Mouse (Mus musculus): ENCODE measurements at regions not wholly inside any gene's neighbourhood (a gene's known extent, or its start where the extent isn't known, plus 50 kb on each side); places are given as distances from the start of the nearest gene placed in this dataset.

- no peak for DNase-seq (ENCODE audit: inconsistent age in 2 of 2, low spot score in 1 of 2)
Observed at GRCm38 (mm10) chr14:105841888-105842287, 54.7 kb downstream of the Spry2 start.

GRCm38 (mm10) chr14:105837533-105837932, 59.1 kb downstream of the Spry2 start:
- no peak for DNase-seq (ENCODE audit: inconsistent age in 2 of 2, low spot score in 1 of 2)

GRCm38 (mm10) chr14:105830701-105831100, 65.9 kb downstream of the Spry2 start:
- no peak for DNase-seq (ENCODE audit: inconsistent age in 2 of 2, low spot score in 1 of 2)

DNA sequence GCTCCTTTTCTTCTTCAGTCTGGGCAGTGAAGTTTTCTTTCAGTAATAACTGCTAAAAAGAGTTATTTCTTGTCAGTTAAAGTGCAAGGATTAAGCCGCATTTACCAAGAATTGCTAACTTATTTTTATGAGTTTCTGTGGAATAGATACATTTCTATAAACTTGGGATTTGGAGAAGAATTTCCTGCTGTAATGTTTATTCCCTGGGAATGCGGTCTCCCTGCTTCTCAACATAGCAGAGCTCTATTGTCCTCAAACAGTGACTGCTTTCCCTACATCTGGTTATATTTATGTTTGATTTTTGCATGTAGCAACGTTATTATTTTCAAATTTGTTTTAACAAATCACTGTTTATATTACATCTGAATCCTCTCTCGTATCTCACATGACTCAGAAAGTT, 66.3 kb downstream of the Spry2 start:
- DNase-seq (ENCODE audit: inconsistent age in 2 of 2, low spot score in 1 of 2) = no peak

GRCm38 (mm10) chr14:105823129-105823528, 73.5 kb downstream of the Spry2 start:
- peak in 1 of 2 experiments; percentile 11 for DNase-seq (ENCODE audit: inconsistent age in 2 of 2, low spot score in 1 of 2)

GRCm38 (mm10) chr14:105822653-105823052, 74.0 kb downstream of the Spry2 start:
- peak in 1 of 2 experiments; percentile 11 for DNase-seq (ENCODE audit: inconsistent age in 2 of 2, low spot score in 1 of 2)

DNA sequence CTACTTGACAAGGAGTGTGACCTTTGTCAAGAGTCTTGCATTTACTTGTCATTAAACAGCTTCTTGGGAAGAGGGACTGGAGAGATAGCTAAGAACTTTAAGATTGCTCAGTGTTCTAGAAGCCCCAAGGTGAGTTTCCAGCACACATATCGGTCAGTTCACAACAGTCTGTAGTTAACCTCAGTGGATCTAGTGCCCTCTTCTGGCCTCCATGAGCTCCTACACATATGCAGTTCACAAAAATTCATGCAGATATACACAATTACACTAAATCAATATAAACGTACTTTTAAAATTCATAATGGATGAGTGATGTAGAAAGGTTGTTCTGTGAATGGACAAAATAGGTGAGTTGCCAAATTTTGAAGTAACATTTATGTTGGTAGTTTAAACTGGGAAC, 77.1 kb downstream of the Spry2 start:
- DNase-seq (ENCODE audit: inconsistent age in 2 of 2, low spot score in 1 of 2) = no peak

DNA sequence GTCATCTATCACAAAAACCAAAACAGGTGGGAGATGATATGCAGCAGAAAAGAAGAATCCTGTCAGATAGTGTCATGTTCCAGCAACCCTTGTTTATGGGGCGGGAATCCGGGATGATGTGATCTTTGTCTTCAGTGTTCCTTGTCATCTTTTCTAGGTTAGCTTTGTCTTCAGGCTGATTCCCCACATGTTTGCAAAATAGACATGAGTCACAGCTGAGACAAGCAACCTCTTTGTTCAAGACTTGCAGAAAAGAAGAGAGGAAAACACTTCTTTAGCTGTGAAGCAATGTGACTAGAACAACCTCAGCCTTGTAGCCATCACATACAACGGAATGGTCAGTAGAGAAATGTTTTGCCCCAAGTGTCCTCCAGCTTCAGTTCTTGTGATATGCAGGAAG, 77.8 kb downstream of the Spry2 start:
- no peak for DNase-seq (ENCODE audit: inconsistent age in 2 of 2, low spot score in 1 of 2)

- no peak for DNase-seq (ENCODE audit: inconsistent age in 2 of 2, low spot score in 1 of 2)
Observed at GRCm38 (mm10) chr14:105817481-105817880, 79.1 kb downstream of the Spry2 start.

GRCm38 (mm10) chr14:105815827-105816226, 80.8 kb downstream of the Spry2 start:
- peak in 1 of 2 experiments; percentile 61 for DNase-seq (ENCODE audit: inconsistent age in 2 of 2, low spot score in 1 of 2)

DNA sequence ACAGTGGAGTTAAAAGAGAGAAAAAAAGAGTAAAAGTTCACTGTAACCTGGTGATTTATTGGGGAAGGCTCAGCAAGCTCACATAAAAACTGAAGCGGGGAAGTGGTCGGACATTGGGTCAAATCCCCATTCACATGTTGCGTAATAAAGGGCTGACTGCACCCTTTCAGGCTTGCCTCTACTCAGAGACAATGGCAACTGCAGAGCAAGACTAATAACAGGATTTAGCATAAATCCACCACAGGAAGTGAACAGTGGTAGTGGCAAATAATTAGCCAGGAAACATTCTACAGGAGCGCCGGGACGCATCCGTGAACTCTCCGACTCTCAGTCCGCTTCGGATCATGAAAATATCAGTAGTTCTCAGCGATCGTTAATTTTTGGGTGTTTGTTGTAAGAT, 81.3 kb downstream of the Spry2 start:
- DNase-seq (ENCODE audit: inconsistent age in 2 of 2, low spot score in 1 of 2) = peak in 1 of 2 experiments; percentile 54

- DNase-seq (ENCODE audit: inconsistent age in 2 of 2, low spot score in 1 of 2) = no peak
Observed at GRCm38 (mm10) chr14:105813661-105814060, 83.0 kb downstream of the Spry2 start.

GRCm38 (mm10) chr14:105813097-105813496, 83.5 kb downstream of the Spry2 start:
- no peak for DNase-seq (ENCODE audit: inconsistent age in 2 of 2, low spot score in 1 of 2)

DNA sequence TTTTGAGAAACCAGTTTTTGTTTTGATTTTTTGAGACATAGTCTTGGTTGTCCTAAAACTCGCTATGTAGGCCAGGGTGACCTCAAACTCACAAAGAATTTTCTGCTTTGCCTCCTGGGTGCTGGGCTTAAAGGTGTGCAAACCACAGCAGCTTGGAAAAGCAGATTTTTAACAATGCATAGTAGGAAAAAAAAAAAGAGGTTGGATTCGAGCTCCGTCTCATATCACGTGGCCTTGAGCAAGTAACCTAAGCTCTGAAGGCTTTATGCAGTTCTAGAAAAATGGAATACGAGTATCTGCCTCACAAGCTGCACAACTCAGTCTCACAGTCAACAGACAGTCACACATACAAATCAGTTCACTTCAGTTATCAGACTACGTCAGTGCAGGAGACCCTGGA, 90.9 kb downstream of the Spry2 start:
- DNase-seq (ENCODE audit: inconsistent age in 2 of 2, low spot score in 1 of 2) = no peak

GRCm38 (mm10) chr14:105805362-105805761, 91.3 kb downstream of the Spry2 start:
- DNase-seq (ENCODE audit: inconsistent age in 2 of 2, low spot score in 1 of 2) = no peak

- DNase-seq (ENCODE audit: inconsistent age in 2 of 2, low spot score in 1 of 2) = no peak
Observed at GRCm38 (mm10) chr14:105804761-105805160, 91.9 kb downstream of the Spry2 start.

- no peak for DNase-seq (ENCODE audit: inconsistent age in 2 of 2, low spot score in 1 of 2)
Observed at GRCm38 (mm10) chr14:105803281-105803680, 93.3 kb downstream of the Spry2 start.

GRCm38 (mm10) chr14:105802529-105803280, 93.9 kb downstream of the Spry2 start:
- DNase-seq (ENCODE audit: inconsistent age in 2 of 2, low spot score in 1 of 2) = no peak

DNA sequence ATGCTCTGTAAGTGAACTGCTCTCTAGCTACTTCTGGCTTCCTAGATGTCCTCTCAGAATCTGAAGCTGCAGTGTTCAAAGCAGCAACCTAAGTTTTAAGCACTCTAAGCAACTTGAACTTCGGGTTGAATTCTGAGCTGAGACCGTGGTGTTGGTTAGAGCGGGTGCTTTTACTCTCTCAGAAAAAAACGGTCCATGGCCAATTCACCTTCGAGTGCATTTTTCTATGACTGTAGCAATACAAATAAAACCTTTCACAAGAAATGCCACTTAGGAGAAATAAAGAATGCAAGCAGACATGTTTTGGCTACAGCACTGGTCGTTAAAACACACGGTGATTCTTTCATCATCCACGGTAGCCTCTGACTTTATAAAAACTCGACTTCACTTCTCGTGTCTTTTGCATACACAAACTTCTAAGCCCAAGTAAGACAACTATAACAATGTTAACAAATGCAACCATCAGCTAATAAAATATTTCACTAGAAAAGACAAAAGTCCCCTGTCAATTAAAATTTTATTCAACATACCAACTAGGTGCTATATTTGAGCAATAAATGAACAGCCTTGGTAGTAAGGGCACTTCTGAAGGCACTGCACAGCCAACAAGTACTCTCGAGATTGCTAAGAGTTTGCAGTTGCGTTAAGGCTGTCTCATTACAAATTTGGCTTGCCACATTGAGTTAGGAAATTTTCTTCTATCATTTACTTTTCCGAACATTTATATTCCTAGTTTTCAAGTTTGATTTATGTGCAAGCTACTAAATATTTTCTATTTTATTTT, 96.3 kb downstream of the Spry2 start:
- no peak for DNase-seq (ENCODE audit: inconsistent age in 2 of 2, low spot score in 1 of 2)

DNA sequence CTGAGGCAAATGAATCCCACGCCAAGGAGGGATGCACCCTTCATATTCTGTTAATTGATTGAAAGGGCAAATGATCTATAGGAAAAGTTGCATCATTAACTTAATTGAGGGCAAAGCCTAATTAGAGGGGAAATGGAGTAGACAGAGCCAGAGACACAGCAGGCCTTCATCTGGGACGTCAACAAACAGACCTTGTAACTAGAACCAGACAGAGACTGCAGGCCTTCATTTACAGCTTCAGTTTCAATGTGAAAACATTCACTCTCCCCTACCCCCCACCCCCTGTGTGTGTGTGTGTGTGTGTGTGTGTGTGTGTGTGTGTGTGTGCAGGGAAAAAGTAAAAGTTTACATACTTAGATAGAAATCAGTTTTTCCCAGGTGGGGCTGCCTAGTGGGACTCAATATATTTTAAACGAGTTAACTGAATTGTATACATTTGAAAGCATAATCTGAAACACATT, 97.2 kb downstream of the Spry2 start:
- DNase-seq (ENCODE audit: inconsistent age in 2 of 2, low spot score in 1 of 2) = no peak

GRCm38 (mm10) chr14:105793010-105793702, 103.5 kb downstream of the Spry2 start:
- no peak for DNase-seq (ENCODE audit: inconsistent age in 2 of 2, low spot score in 1 of 2)

DNA sequence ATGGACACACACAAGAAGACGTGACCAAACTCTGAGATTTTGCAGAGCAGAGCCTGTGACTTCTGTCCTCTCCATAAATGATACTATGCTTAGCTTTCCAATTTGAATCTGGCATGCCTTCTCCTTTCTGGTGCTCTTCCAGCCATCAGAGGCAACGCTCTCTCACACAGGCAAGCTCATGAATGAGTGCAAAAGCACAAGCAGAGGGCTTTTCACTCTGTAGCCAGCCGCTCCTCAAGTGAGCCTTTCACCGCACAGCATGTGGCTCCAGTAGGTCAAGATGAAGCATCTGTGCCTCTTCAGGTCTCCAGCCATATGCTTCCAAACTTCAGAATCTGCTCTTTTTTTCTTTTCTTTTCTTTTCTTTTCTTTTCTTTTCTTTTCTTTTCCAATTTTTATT, 106.2 kb downstream of the Spry2 start:
- no peak for DNase-seq (ENCODE audit: inconsistent age in 2 of 2, low spot score in 1 of 2)
